Mouse (Mus musculus): Measurements from ENCODE around the gene Gata3. TPM values are rescaled to one million over a fixed set of nuclear protein-coding genes. Genes with fewer than 3 reads are reported as not detected.

Gene Gata3
- polyA plus RNA-seq, 1 experiment from 2014 or later = 7.5 TPM

DNA sequence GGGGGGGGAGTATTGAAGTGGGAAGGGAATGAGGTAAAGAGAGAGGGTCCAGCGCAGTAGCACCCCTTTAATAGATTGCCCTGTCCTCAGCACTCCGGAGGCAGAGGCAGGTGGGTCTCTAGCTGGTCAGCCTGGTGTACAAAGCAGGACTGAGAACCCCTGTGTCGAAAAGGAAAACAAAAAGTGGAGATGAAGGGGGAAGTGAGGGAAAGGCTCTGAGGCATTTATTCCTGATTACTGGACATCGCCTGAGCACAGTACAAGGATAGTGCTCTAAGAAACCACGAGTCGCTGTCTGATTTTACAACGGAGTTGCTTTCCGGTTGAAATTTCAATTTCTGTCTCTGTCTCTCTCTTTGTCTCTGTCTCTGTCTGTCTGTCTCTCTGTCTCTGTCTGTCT lies 417 bp upstream of the Gata3 start:
- Histone ChIP-seq H3K27me3 (ENCODE audit: control insufficient read depth, insufficient read depth, low read length) (peaks cover 15% of the 10 kb centered on the region), H3K27ac (replicated peaks) (no peak overlapping the region), H3K4me3 (ENCODE audit: low read depth, low read length) (0 out of 2 replicates have a peak overlapping the region, but pooled peaks have one; percentile 1), H3K4me1 (replicated peaks; ENCODE audit: control insufficient read depth, insufficient read depth) (no peaks in the 10 kb centered on the region; the same call in 1 of the 2 replicates), H3K36me3 (ENCODE audit: control insufficient read depth, insufficient read depth, low read length) (no peaks in the 10 kb centered on the region), H3K9ac (ENCODE audit: low read length) (no peak overlapping the region), H3K9me3 (ENCODE audit: control insufficient read depth, low read length) (no peaks in the 10 kb centered on the region), H3K4me2 (replicated peaks; ENCODE audit: low read depth) (no peak overlapping the region)
- WGBS = 9% methylated on average over 8 of the region's 8 CpGs
- TF ChIP-seq CTCF (IDR thresholded peaks at IDR 0.05; ENCODE audit: low read depth) = no peak
- no peak for TF ChIP-seq EP300 (optimal IDR thresholded peaks at IDR 0.05)
- DNase-seq (ENCODE audit: low spot score) = no peak
- ATAC-seq (ENCODE audit: low FRiP score, low TSS enrichment) = no peak

- H3K4me1 ChIP-seq (replicated peaks; ENCODE audit: control insufficient read depth, insufficient read depth) = no peaks in the 10 kb centered on the region; the same call in 1 of the 2 replicates
- peaks cover 18% of the 10 kb centered on the region for H3K27me3 ChIP-seq (ENCODE audit: control insufficient read depth, insufficient read depth, low read length)
- no peak within 1 kb of the TSS for H3K9ac ChIP-seq (ENCODE audit: low read length)
- DNase-seq (ENCODE audit: low spot score) = peak; percentile 67
- peak within 1 kb of the TSS; percentile 39 for H3K4me2 ChIP-seq (replicated peaks; ENCODE audit: low read depth)
- H3K27ac ChIP-seq (replicated peaks) = no peak within 1 kb of the TSS
- under 1% methylated on average over 30 of the region's 30 CpGs for WGBS
- peak; percentile 85 for ATAC-seq (ENCODE audit: low FRiP score, low TSS enrichment)
- no peaks in the 10 kb centered on the region for H3K9me3 ChIP-seq (ENCODE audit: control insufficient read depth, low read length)
- TF ChIP-seq CTCF (IDR thresholded peaks at IDR 0.05; ENCODE audit: low read depth) = peak; percentile 72
- no peak for TF ChIP-seq EP300 (optimal IDR thresholded peaks at IDR 0.05)
- H3K36me3 ChIP-seq (ENCODE audit: control insufficient read depth, insufficient read depth, low read length) = no peaks in the 10 kb centered on the region
- H3K4me3 ChIP-seq (ENCODE audit: low read depth, low read length) = peak within 1 kb of the TSS; percentile 20
These were observed 752 bp downstream of the Gata3 start, which contains the start of gene 9230102O04Rik for GRCm38 (mm10) chr2:9888913-9889650. Gene 9230102O04Rik, minus strand, starts transcription at chr2:9889540.

DNA sequence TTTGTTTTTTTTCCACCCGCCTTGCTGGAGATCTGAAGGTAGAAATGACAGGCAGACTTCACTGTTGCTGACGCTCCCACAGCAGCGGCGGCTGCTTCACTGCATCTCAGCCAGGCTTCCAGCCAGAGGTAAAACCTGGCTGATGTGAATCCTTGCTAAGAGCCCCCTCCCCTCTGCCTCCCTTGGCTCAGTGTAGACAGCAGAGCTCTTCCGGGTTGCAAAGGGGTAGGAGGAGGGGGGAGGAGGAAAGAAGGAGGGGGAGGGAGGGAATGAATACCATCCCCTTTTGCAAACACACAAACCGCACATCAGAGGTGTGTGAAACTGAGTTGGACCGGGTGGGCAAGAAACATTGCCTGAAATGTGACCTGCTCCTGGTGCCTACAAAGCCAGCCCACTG lies 2.2 kb downstream of the Gata3 start:
- TF ChIP-seq EP300 (optimal IDR thresholded peaks at IDR 0.05) (no peak), CTCF (IDR thresholded peaks at IDR 0.05; ENCODE audit: low read depth) (no peak)
- 3% methylated on average over 7 of the region's 7 CpGs for WGBS
- Histone ChIP-seq H3K36me3 (ENCODE audit: control insufficient read depth, insufficient read depth, low read length) (no peaks in the 10 kb centered on the region), H3K9me3 (ENCODE audit: control insufficient read depth, low read length) (no peaks in the 10 kb centered on the region), H3K4me3 (ENCODE audit: low read depth, low read length) (no peak overlapping the region), H3K27ac (replicated peaks) (no peak overlapping the region), H3K4me1 (replicated peaks; ENCODE audit: control insufficient read depth, insufficient read depth) (no peaks in the 10 kb centered on the region; the same call in 1 of the 2 replicates), H3K4me2 (replicated peaks; ENCODE audit: low read depth) (no peak overlapping the region), H3K27me3 (ENCODE audit: control insufficient read depth, insufficient read depth, low read length) (peaks cover 23% of the 10 kb centered on the region), H3K9ac (ENCODE audit: low read length) (no peak overlapping the region)
- ATAC-seq (ENCODE audit: low FRiP score, low TSS enrichment) (no peak), DNase-seq (ENCODE audit: low spot score) (no peak)

DNA sequence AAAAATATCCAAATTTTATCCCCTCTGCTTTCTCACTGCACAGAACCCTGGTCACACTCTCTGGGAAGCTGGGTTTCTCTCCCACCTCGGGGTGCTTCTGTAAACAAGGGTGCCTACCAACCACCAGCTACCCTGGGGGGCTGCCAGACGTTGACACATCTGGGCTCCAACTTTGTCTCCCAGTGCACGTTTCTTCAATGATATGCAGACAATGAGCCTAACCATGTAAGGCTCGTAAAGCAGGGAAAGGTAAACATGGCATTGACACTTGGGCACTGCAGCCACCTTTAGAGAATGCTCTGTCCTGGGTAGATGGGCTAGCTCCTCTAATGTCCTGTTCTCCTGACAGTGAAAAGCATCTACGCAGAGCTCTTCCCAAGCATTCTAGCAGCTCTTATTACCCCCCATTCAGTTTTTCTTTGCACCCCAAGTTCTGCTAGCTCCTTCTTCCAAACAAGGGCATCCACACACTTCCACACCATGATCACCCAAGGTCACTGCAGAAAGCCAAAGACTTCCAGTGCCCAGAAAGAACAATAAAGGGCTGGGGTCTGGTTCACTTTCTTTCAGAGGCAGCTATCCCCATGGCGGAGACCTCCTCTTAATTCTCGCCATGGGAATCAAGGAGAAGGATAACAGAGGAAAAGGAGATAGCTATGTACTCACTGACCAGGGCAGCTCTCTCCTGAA lies 2.8 kb downstream of the Gata3 start:
- Histone ChIP-seq H3K9ac (ENCODE audit: low read length) (no peak overlapping the region), H3K4me2 (replicated peaks; ENCODE audit: low read depth) (no peak overlapping the region), H3K27ac (replicated peaks) (no peak overlapping the region), H3K4me3 (ENCODE audit: low read depth, low read length) (no peak overlapping the region), H3K36me3 (ENCODE audit: control insufficient read depth, insufficient read depth, low read length) (no peaks in the 10 kb centered on the region), H3K9me3 (ENCODE audit: control insufficient read depth, low read length) (no peaks in the 10 kb centered on the region), H3K27me3 (ENCODE audit: control insufficient read depth, insufficient read depth, low read length) (peaks cover 23% of the 10 kb centered on the region), H3K4me1 (replicated peaks; ENCODE audit: control insufficient read depth, insufficient read depth) (no peaks in the 10 kb centered on the region; the same call in 1 of the 2 replicates)
- TF ChIP-seq EP300 (optimal IDR thresholded peaks at IDR 0.05) = no peak
- TF ChIP-seq CTCF (IDR thresholded peaks at IDR 0.05; ENCODE audit: low read depth) = no peak
- ATAC-seq (ENCODE audit: low FRiP score, low TSS enrichment) (no peak), DNase-seq (ENCODE audit: low spot score) (no peak)
- 5% methylated on average over 7 of the region's 7 CpGs for WGBS

DNA sequence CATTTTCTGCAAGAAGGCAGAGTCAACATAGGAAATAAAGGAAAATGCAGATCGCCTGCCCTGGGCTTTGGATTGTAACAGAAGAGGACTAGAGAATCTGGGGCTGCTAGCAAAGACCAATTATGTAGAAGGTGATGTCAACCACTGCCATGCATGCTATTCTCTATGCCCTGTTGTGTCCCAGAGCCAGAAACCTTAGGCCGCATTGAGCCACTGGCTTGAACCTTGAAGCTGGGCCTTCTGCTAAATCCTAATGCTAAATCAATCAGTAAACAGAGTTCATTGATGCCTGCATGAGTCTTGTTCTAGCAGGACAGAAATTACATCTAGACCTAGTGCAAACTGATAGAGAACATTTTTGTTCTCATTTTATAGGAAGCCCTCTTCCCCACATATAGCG lies 3.8 kb downstream of the Gata3 start:
- no peaks in the 10 kb centered on the region for H3K36me3 ChIP-seq (ENCODE audit: control insufficient read depth, insufficient read depth, low read length)
- peaks cover 24% of the 10 kb centered on the region for H3K27me3 ChIP-seq (ENCODE audit: control insufficient read depth, insufficient read depth, low read length)
- no peak for ATAC-seq (ENCODE audit: low FRiP score, low TSS enrichment)
- H3K4me3 ChIP-seq (ENCODE audit: low read depth, low read length) = no peak overlapping the region
- 34% methylated on average over 3 of the region's 3 CpGs for WGBS
- H3K9me3 ChIP-seq (ENCODE audit: control insufficient read depth, low read length) = no peaks in the 10 kb centered on the region
- TF ChIP-seq CTCF (IDR thresholded peaks at IDR 0.05; ENCODE audit: low read depth) = no peak
- TF ChIP-seq EP300 (optimal IDR thresholded peaks at IDR 0.05) = no peak
- H3K4me2 ChIP-seq (replicated peaks; ENCODE audit: low read depth) = no peak overlapping the region
- H3K9ac ChIP-seq (ENCODE audit: low read length) = no peak overlapping the region
- H3K4me1 ChIP-seq (replicated peaks; ENCODE audit: control insufficient read depth, insufficient read depth) = no peaks in the 10 kb centered on the region; the same call in 1 of the 2 replicates
- DNase-seq (ENCODE audit: low spot score) = no peak
- H3K27ac ChIP-seq (replicated peaks) = no peak overlapping the region
